Mouse (Mus musculus) forebrain, embryonic 13.5 days (tissue): ENCODE data around the gene Lamb3. TPM values are rescaled to one million over a fixed set of nuclear protein-coding genes. Genes with fewer than 3 reads are reported as not detected.

Experiments
- ATAC-seq: fragments of 200-750 bp; cut with Nextera tagmentation; 2 replicates; pipeline ENCODE4 v1.8.0; 2017
- H3K27ac ChIP-seq: fragments of 300-500 bp; sonication (generic); 2 replicates; pipeline ENCODE4 v1.5.1; 2015; ENCODE audit warnings: inconsistent platforms, mild to moderate bottlenecking, moderate library complexity
- H3K27me3 ChIP-seq: fragments of 300-500 bp; sonication (generic); 2 replicates; pipeline ENCODE4 v1.6.1; 2015; ENCODE audit warnings: mild to moderate bottlenecking, inconsistent platforms
- H3K36me3 ChIP-seq: fragments of 300-500 bp; sonication (generic); 2 replicates; pipeline ENCODE4 v1.6.1; 2015; ENCODE audit warnings: mild to moderate bottlenecking, inconsistent platforms; ENCODE audit not compliant: poor library complexity, severe bottlenecking
- H3K4me1 ChIP-seq: fragments of 300-500 bp; sonication (generic); 2 replicates; pipeline ENCODE4 v1.6.1; 2015; ENCODE audit warnings: inconsistent platforms
- H3K4me2 ChIP-seq: fragments of 300-500 bp; sonication (generic); 2 replicates; pipeline ENCODE4 v1.6.1; 2015; ENCODE audit warnings: inconsistent platforms, mild to moderate bottlenecking, moderate library complexity
- H3K4me3 ChIP-seq: fragments of 300-500 bp; sonication (generic); 2 replicates; pipeline ENCODE4 v1.5.1; 2015; ENCODE audit warnings: mild to moderate bottlenecking, inconsistent platforms
- H3K9ac ChIP-seq: fragments of 300-500 bp; sonication (generic); 2 replicates; pipeline ENCODE4 v1.6.1; 2015; ENCODE audit warnings: mild to moderate bottlenecking, inconsistent platforms
- H3K9me3 ChIP-seq: fragments of 300-500 bp; sonication (generic); replicated peaks from 2 replicates; pipeline ENCODE4 v1.6.1; 2016; ENCODE audit warnings: inconsistent platforms
- WGBS: fragments of 180-500 bp; shearing (Covaris S2); methylation state at CpG from one replicate; pipeline ENCODE4 v1.1.7; 2015; 5-methylcytosine and 5-hydroxymethylcytosine counted together
- polyA plus RNA-seq: library from polyadenylated mRNA; unstranded; fragments of >200 nt; fragmentation: Nextera tagmentation; extraction: Ambion mirVana; gene quantifications from 2 replicates; pipeline ENCODE4 v1.2.1, GENCODE M21; 2015

Gene Lamb3
- polyA plus RNA-seq, 1 experiment from 2014 or later: 0.32 TPM

DNA sequence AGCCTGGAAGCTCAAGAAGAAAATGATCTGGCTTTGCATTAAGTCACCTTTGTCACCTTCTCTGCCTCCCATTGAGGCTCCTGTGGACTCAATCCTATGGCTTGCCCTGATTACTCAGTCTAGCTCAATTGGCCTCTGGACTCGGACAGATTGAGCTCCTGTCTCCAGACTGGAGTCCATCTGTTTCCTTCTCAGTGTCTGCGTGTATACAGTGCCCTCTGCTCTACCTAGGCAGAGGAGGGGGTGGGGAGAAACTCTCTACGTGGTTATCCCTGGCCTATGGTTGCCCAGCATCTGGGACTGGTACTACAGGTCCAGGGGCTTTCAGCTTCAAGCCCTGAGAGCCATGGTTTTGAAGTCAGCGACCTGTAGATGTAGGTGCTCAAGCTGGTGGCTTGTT, 136.4 kb downstream of the Lamb3 start:
- no peak overlapping the region for H3K9ac ChIP-seq
- H3K36me3 ChIP-seq: peaks cover 22% of the 10 kb centered on the region
- H3K9me3 ChIP-seq: no peaks in the 10 kb centered on the region
- 80% methylated on average over 4 of the region's 4 CpGs for WGBS
- H3K4me3 ChIP-seq: no peak overlapping the region
- peaks cover 1% of the 10 kb centered on the region for H3K4me1 ChIP-seq
- H3K27ac ChIP-seq: no peak overlapping the region
- no peaks in the 10 kb centered on the region for H3K27me3 ChIP-seq
- no peak overlapping the region for H3K4me2 ChIP-seq
- ATAC-seq: no peak

GRCm38 (mm10) chr1:193344976-193345375, 137.5 kb downstream of the Lamb3 start:
- Histone ChIP-seq H3K4me2 (no peak overlapping the region), H3K9me3 (no peaks in the 10 kb centered on the region), H3K36me3 (peaks cover 31% of the 10 kb centered on the region), H3K27ac (peak overlapping the region; percentile 49), H3K27me3 (no peaks in the 10 kb centered on the region), H3K4me3 (no peak overlapping the region), H3K4me1 (no peaks in the 10 kb centered on the region), H3K9ac (no peak overlapping the region)
- WGBS: 9% methylated on average over 2 of the region's 2 CpGs
- no peak for ATAC-seq

GRCm38 (mm10) chr1:193346908-193347307, 139.4 kb downstream of the Lamb3 start:
- Histone ChIP-seq H3K4me1 (no peaks in the 10 kb centered on the region), H3K9me3 (no peaks in the 10 kb centered on the region), H3K4me3 (no peak overlapping the region), H3K4me2 (no peak overlapping the region), H3K9ac (no peak overlapping the region), H3K27me3 (no peaks in the 10 kb centered on the region), H3K27ac (no peak overlapping the region), H3K36me3 (peaks cover 50% of the 10 kb centered on the region)
- WGBS: 68% methylated on average over 3 of the region's 3 CpGs
- ATAC-seq: no peak

DNA sequence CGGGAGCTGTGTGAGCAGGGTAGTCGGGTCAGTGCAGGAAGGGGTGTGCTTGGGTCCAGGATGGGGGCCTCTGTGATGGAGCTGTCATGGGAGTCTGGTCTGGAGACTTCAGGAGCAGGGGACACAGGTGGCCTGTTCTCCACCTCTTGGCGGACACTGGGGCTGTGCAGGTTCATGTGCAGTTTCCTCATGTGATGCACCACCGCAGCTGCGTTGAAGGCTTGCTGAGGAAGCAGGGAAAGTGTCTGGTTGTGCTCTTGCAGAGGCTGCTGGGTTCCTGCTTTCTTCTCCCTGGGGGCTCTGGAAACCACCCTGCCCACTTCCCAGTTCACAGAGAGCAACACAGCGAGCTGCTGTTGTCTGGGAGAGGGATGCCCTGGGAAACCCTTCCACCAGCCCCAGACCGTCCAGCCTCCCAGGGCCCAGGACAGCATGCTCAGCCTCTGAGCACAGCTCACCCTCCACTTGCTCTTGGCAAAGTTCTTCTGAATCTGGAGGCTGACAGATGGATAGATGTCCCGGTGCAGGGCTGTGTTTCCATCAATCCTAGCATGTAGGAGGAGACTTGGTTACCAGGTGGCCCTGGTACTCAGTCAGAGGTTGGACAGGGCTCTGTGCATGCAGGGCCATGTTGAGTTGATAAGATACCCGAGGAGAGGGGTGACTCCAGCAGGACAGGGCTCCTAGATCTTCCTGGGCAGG, 140.9 kb downstream of the Lamb3 start:
- H3K27me3 ChIP-seq: no peaks in the 10 kb centered on the region
- H3K36me3 ChIP-seq: peaks cover 65% of the 10 kb centered on the region
- no peak overlapping the region for H3K4me2 ChIP-seq
- H3K4me3 ChIP-seq: no peak overlapping the region
- H3K27ac ChIP-seq: no peak overlapping the region
- no peak for ATAC-seq
- no peaks in the 10 kb centered on the region for H3K4me1 ChIP-seq
- H3K9me3 ChIP-seq: no peaks in the 10 kb centered on the region
- whole genome bisulfite sequencing: 87% methylated on average over 9 of the region's 9 CpGs
- H3K9ac ChIP-seq: no peak overlapping the region

GRCm38 (mm10) chr1:193349702-193350545, 142.4 kb downstream of the Lamb3 start:
- Histone ChIP-seq H3K9ac (no peak overlapping the region), H3K9me3 (no peaks in the 10 kb centered on the region), H3K27ac (no peak overlapping the region), H3K36me3 (peaks cover 78% of the 10 kb centered on the region), H3K4me2 (no peak overlapping the region), H3K4me3 (no peak overlapping the region), H3K27me3 (no peaks in the 10 kb centered on the region), H3K4me1 (no peaks in the 10 kb centered on the region)
- no peak for ATAC-seq
- 92% methylated on average over 9 of the region's 10 CpGs for WGBS

DNA sequence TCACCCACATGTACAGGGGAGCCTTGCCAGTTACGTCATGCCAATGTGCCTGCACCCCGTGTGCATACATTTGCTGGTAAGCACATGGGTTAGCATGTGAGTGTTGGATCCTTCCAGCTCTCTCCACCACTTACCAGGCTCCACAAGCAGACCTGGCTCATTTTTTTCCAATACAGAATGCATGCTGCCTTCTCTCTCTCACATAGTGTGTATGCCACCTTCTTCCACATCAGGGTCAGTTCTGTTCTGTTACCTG, 143.0 kb downstream of the Lamb3 start:
- WGBS: 92% methylated on average over 2 of the region's 2 CpGs
- no peaks in the 10 kb centered on the region for H3K27me3 ChIP-seq
- H3K4me1 ChIP-seq: no peaks in the 10 kb centered on the region
- no peak overlapping the region for H3K4me3 ChIP-seq
- no peak overlapping the region for H3K9ac ChIP-seq
- no peak for ATAC-seq
- H3K36me3 ChIP-seq: peaks cover 84% of the 10 kb centered on the region
- H3K4me2 ChIP-seq: no peak overlapping the region
- no peaks in the 10 kb centered on the region for H3K9me3 ChIP-seq
- H3K27ac ChIP-seq: no peak overlapping the region

- no peaks in the 10 kb centered on the region for H3K4me1 ChIP-seq
- H3K9ac ChIP-seq: no peak overlapping the region
- H3K4me2 ChIP-seq: no peak overlapping the region
- H3K36me3 ChIP-seq: peaks cover 87% of the 10 kb centered on the region
- H3K9me3 ChIP-seq: no peaks in the 10 kb centered on the region
- WGBS: 93% methylated on average over 3 of the region's 3 CpGs
- no peaks in the 10 kb centered on the region for H3K27me3 ChIP-seq
- no peak for ATAC-seq
- H3K27ac ChIP-seq: no peak overlapping the region
- H3K4me3 ChIP-seq: no peak overlapping the region
Measured at GRCm38 (mm10) chr1:193351583-193351982, 144.1 kb downstream of the Lamb3 start.

- no peaks in the 10 kb centered on the region for H3K27me3 ChIP-seq
- no peak overlapping the region for H3K27ac ChIP-seq
- H3K36me3 ChIP-seq: peaks cover 47% of the 10 kb centered on the region
- H3K4me3 ChIP-seq: no peak overlapping the region
- WGBS: 77% methylated on average over 3 of the region's 3 CpGs
- H3K9ac ChIP-seq: no peak overlapping the region
- no peaks in the 10 kb centered on the region for H3K9me3 ChIP-seq
- ATAC-seq: no peak
- H3K4me2 ChIP-seq: no peak overlapping the region
- peaks cover 5% of the 10 kb centered on the region; the same call in 1 of the 2 replicates for H3K4me1 ChIP-seq
Measured at GRCm38 (mm10) chr1:193359199-193359598, 151.7 kb downstream of the Lamb3 start.

DNA sequence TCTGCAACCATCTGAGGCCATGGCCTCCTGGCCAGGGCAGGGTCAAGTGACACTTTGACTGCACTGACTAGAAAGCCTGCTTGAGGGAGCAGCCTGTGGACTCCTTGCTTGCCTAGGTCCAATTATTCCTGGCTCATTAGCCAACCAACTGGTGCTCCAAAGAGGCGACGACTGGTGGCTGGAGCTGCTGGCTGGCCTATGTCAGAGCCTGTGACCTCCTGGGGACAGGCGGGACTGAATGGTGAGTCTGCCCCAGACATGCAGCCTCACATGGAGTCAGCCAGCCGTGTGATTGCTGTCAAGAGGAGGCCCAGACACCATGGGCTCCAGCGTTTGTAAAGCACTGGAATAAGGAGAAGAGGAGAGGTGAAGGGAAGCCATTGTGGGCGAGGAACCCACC, 153.7 kb downstream of the Lamb3 start:
- peaks cover 5% of the 10 kb centered on the region; the same call in 1 of the 2 replicates for H3K4me1 ChIP-seq
- no peak for ATAC-seq
- no peaks in the 10 kb centered on the region for H3K9me3 ChIP-seq
- no peak overlapping the region for H3K9ac ChIP-seq
- no peaks in the 10 kb centered on the region for H3K27me3 ChIP-seq
- H3K27ac ChIP-seq: no peak overlapping the region
- H3K4me2 ChIP-seq: no peak overlapping the region
- no peak overlapping the region for H3K4me3 ChIP-seq
- 36% methylated on average over 6 of the region's 6 CpGs for WGBS
- H3K36me3 ChIP-seq: peaks cover 28% of the 10 kb centered on the region

- Histone ChIP-seq H3K9ac (no peak overlapping the region), H3K9me3 (no peaks in the 10 kb centered on the region), H3K27me3 (no peaks in the 10 kb centered on the region), H3K27ac (no peak overlapping the region), H3K4me2 (no peak overlapping the region), H3K4me1 (peaks cover 6% of the 10 kb centered on the region), H3K4me3 (no peak overlapping the region), H3K36me3 (peaks cover 24% of the 10 kb centered on the region)
- 89% methylated on average over 7 of the region's 7 CpGs for WGBS
- no peak for ATAC-seq
Measured at GRCm38 (mm10) chr1:193362078-193362477, 154.6 kb downstream of the Lamb3 start.

DNA sequence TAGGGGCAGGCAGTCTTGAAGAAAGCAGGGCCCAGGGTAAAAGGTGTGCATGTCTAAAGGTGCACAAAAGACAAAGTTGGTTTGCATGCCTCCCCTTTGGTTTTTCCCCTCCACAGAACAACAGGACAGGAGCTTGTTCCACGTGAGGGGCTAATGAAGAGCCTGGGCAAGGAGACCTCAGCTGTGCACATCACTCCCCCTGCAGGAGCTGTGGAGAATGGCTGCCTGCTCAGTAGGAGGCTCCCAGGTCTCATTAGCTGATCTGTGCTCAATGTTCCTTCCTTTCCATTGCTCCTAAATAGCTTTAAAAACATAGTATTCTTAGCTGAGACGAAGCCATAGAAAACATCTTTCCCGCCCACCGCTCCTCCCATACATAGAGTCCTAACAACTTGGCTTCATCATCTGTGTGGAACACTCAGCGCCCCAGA, 156.3 kb downstream of the Lamb3 start:
- peaks cover 24% of the 10 kb centered on the region for H3K36me3 ChIP-seq
- no peak overlapping the region for H3K9ac ChIP-seq
- no peak for ATAC-seq
- no peaks in the 10 kb centered on the region for H3K9me3 ChIP-seq
- no peak overlapping the region for H3K27ac ChIP-seq
- H3K4me2 ChIP-seq: no peak overlapping the region
- no peaks in the 10 kb centered on the region for H3K27me3 ChIP-seq
- peaks cover 23% of the 10 kb centered on the region for H3K4me1 ChIP-seq
- 59% methylated on average over 5 of the region's 5 CpGs for WGBS
- H3K4me3 ChIP-seq: no peak overlapping the region

DNA sequence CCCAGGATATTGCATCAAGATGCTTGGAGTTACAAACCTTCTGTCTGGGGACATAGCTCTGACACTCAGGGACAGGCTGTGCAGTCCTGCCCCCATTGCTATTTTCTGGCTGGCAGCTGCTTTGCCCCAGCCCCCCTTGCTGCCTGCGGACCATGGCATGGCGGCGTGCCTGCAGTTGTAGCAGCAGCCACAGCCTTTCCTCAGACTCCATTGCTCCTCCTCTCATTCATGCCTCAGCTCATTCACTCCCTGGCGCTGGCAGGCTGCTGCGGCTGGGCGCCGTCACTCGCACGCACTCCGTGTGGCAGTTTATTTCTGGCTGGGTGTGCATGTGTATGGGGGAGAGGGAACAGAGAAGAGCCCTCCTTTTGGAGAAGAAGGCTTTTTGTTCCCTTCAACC, 160.6 kb downstream of the Lamb3 start:
- Histone ChIP-seq H3K36me3 (no peaks in the 10 kb centered on the region), H3K4me3 (peak overlapping the region; percentile 48), H3K4me1 (peaks cover 40% of the 10 kb centered on the region), H3K27me3 (no peaks in the 10 kb centered on the region), H3K9me3 (no peaks in the 10 kb centered on the region), H3K27ac (peak overlapping the region; percentile 22; the same call in 1 of the 2 replicates), H3K4me2 (peak overlapping the region; percentile 77), H3K9ac (peak overlapping the region; percentile 53)
- WGBS: under 1% methylated on average over 10 of the region's 10 CpGs
- ATAC-seq: peak; percentile 84
